Comparison of ENCODE assay signal across 13 mouse cellular contexts in genomic region chr1:162225621-162226147, GRCm38 (mm10).
DNase-seq lines count a peak whose midpoint lies in the region; ATAC-seq and TF ChIP-seq lines count a peak whose summit lies in the region.
"Had no signal": no experiment of that assay in that cellular context is flagged by ENCODE, and none has a peak within 500 bp of the region (broad histone marks: within the 10 kb centered on the region; RNA-seq: fewer than 3 reads in every experiment).

No protein-coding gene starts in this region.

- H3K4me3 ChIP-seq in gastrocnemius, adult 2 months = no peak overlapping the region
- H3K4me3 ChIP-seq in kidney, postnatal 0 days (replicated peaks; ENCODE audit: low read depth, low read length) = no peak overlapping the region
- H3K4me3 ChIP-seq in kidney, adult 2 months (ENCODE audit: insufficient read depth, low read depth, low read length) = no peak overlapping the region
- H3K4me3 ChIP-seq in embryonic facial prominence, embryonic 13.5 days = no peak overlapping the region
- H3K4me3 ChIP-seq in limb, embryonic 14.5 days (replicated peaks; ENCODE audit: low read length) = no peak overlapping the region

- no peaks in the 10 kb centered on the region for H3K4me1 ChIP-seq in kidney, postnatal 0 days (replicated peaks; ENCODE audit: insufficient read depth, low read length)
- no peaks in the 10 kb centered on the region for H3K4me1 ChIP-seq in kidney, adult 2 months (ENCODE audit: control insufficient read depth, insufficient read depth, low read length)
- peaks cover 19% of the 10 kb centered on the region for H3K4me1 ChIP-seq in embryonic facial prominence, embryonic 13.5 days
- H3K4me1 ChIP-seq in limb, embryonic 14.5 days (ENCODE audit: control insufficient read depth, insufficient read depth, low read length) = peaks cover 10% of the 10 kb centered on the region; the same call in 1 of the 2 replicates

- no peak overlapping the region for H3K9ac ChIP-seq in kidney, postnatal 0 days (ENCODE audit: low read depth, low read length)
- peak overlapping the region; percentile 40; the same call in 1 of the 2 replicates for H3K9ac ChIP-seq in embryonic facial prominence, embryonic 13.5 days
- no peak overlapping the region for H3K9ac ChIP-seq in limb, embryonic 14.5 days (ENCODE audit: low read depth, low read length, severe bottlenecking)

- no peaks in the 10 kb centered on the region for H3K27me3 ChIP-seq in kidney, postnatal 0 days (ENCODE audit: insufficient read depth, low read length)
- H3K27me3 ChIP-seq in kidney, adult 2 months (replicated peaks; ENCODE audit: control insufficient read depth, insufficient read depth, low read length) = no peaks in the 10 kb centered on the region
- no peaks in the 10 kb centered on the region for H3K27me3 ChIP-seq in embryonic facial prominence, embryonic 13.5 days
- H3K27me3 ChIP-seq in limb, embryonic 14.5 days (ENCODE audit: control insufficient read depth, insufficient read depth, low read length) = no peaks in the 10 kb centered on the region

- TF ChIP-seq POLR2A in kidney, adult 2 months (IDR thresholded peaks at IDR 0.05; ENCODE audit: low read depth, low read length) = no peak
- peak; percentile 48; the same call in 1 of the 2 replicates for TF ChIP-seq POLR2A in limb, embryonic 14.5 days (IDR thresholded peaks at IDR 0.05; ENCODE audit: borderline replicate concordance, extremely low read depth, insufficient read depth, insufficient read length)

- ATAC-seq in kidney, postnatal 0 days (replicated peaks; ENCODE audit: low FRiP score, low read depth) = no peak
- peak; percentile 59 for ATAC-seq in embryonic facial prominence, embryonic 13.5 days (ENCODE audit: insufficient number of reproducible peaks, insufficient read depth, low FRiP score, low TSS enrichment, low read depth)
- ATAC-seq in limb, embryonic 14.5 days (ENCODE audit: low FRiP score, low read depth) = peak; percentile 58
- ATAC-seq in inflammation-experienced regulatory T-cells, adult 6 months = no peak

- no peak overlapping the region for H3K4me2 ChIP-seq in kidney, postnatal 0 days (ENCODE audit: low read length)
- H3K4me2 ChIP-seq in embryonic facial prominence, embryonic 13.5 days = no peak overlapping the region
- no peak overlapping the region for H3K4me2 ChIP-seq in limb, embryonic 14.5 days (replicated peaks; ENCODE audit: low read depth, low read length, severe bottlenecking)

- peaks cover 3% of the 10 kb centered on the region; the same call in 1 of the 2 replicates for H3K36me3 ChIP-seq in kidney, postnatal 0 days (ENCODE audit: insufficient read depth, low read length)
- no peaks in the 10 kb centered on the region for H3K36me3 ChIP-seq in kidney, adult 2 months (ENCODE audit: control insufficient read depth, insufficient read depth, low read length)
- H3K36me3 ChIP-seq in embryonic facial prominence, embryonic 13.5 days = peaks cover 6% of the 10 kb centered on the region; the same call in 1 of the 2 replicates
- peaks cover 17% of the 10 kb centered on the region for H3K36me3 ChIP-seq in limb, embryonic 14.5 days (ENCODE audit: control insufficient read depth, insufficient read depth, low read length)

- peak overlapping the region; percentile 46 for H3K27ac ChIP-seq in gastrocnemius, adult 2 months
- H3K27ac ChIP-seq in kidney, postnatal 0 days = peak overlapping the region; percentile 75
- H3K27ac ChIP-seq in kidney, adult 2 months (ENCODE audit: insufficient read depth, low read depth, low read length) = no peak overlapping the region
- peak overlapping the region; percentile 94 for H3K27ac ChIP-seq in embryonic facial prominence, embryonic 13.5 days
- H3K27ac ChIP-seq in limb, embryonic 14.5 days (replicated peaks; ENCODE audit: low read depth, low read length) = peak overlapping the region; percentile 83
- H3K27ac ChIP-seq: macrophage had no signal

- intact Hi-C loops in gastrocnemius, adult 2 months (cut with DNase I) = no loop called here
- intact Hi-C loops in gastrocnemius, postnatal 36 days (cut with DNase I) = no loop called here

- WGBS in kidney, postnatal 0 days = 64% methylated on average over 7 of the region's 7 CpGs
- WGBS in kidney, adult 2 months = 66% methylated on average over 7 of the region's 7 CpGs
- 23% methylated on average over 7 of the region's 7 CpGs for WGBS in embryonic facial prominence, embryonic 13.5 days
- 37% methylated on average over 7 of the region's 7 CpGs for WGBS in limb, embryonic 14.5 days

- no peak for TF ChIP-seq CTCF in gastrocnemius, adult 2 months (IDR thresholded peaks at IDR 0.05)
- no peak for TF ChIP-seq CTCF in kidney, postnatal 0 days (IDR thresholded peaks at IDR 0.05; ENCODE audit: low read depth)
- TF ChIP-seq CTCF in kidney, adult 2 months (conservative IDR thresholded peaks at IDR 0.05; ENCODE audit: insufficient read depth, insufficient read length, low read depth, low read length) = no peak

- DNase-seq in gastrocnemius, adult 2 months = no peak
- no peak for DNase-seq in gastrocnemius, postnatal 36 days
- peak; percentile 78 for DNase-seq in kidney, postnatal 0 days (ENCODE audit: low spot score)
- no peak for DNase-seq in kidney, adult 2 months
- DNase-seq in limb, embryonic 14.5 days (ENCODE audit: low spot score) = peak; percentile 67
- no peak for DNase-seq in cerebellum, postnatal 25 days
- DNase-seq: adrenal gland, postnatal 36 days; cerebellum, adult 18-20 months; gastrocnemius, postnatal 14 days; kidney, postnatal 25 days had no signal

- H3K9me3 ChIP-seq in kidney, postnatal 0 days (replicated peaks; ENCODE audit: low read length) = no peaks in the 10 kb centered on the region
- H3K9me3 ChIP-seq in embryonic facial prominence, embryonic 13.5 days = no peaks in the 10 kb centered on the region
- no peaks in the 10 kb centered on the region for H3K9me3 ChIP-seq in limb, embryonic 14.5 days (ENCODE audit: control insufficient read depth, low read length)

Comparison
In these comparisons a context has a peak if more than half of its experiments do, and no peak if none do; other contexts are left out.
1. DNase-seq: peak in kidney, postnatal 0 days (single experiment) and limb, embryonic 14.5 days (single experiment); none in gastrocnemius, adult 2 months (single experiment), gastrocnemius, postnatal 36 days (0 of 2), kidney, adult 2 months (single experiment) and cerebellum, postnatal 25 days (0 of 2).
2. ATAC-seq: peak in embryonic facial prominence, embryonic 13.5 days (single experiment) and limb, embryonic 14.5 days (single experiment); none in kidney, postnatal 0 days (single experiment) and inflammation-experienced regulatory T-cells, adult 6 months (single experiment).